Mouse (Mus musculus): ENCODE data around the gene Rnf34.

Gene Rnf34

GRCm38 (mm10) chr5:122900558-122901171 is 50.8 kb downstream of the Rnf34 start:
- no peak for DNase-seq

- DNase-seq: no peak
Observed at GRCm38 (mm10) chr5:122901179-122901578, 51.3 kb downstream of the Rnf34 start.

- DNase-seq: no peak
Observed at GRCm38 (mm10) chr5:122901666-122902065, 51.8 kb downstream of the Rnf34 start.

DNA sequence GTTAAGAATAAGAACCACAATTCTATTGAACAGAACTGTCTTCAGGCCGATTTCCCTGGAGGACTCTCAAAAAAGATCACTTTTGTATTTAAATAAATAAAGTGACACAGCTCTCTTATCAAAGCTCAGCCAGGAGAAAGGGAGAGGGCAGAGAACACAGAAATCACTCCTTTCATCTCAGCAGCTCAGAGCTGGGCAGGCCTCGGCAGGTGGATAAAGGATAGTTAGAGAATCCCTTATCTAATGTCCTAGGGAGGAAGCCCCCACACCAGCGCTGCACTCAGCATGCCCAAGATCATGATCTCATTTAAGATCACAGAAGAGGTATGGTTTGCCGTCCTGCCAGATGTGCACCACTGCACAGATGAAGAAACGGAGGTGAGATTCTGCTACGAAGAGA is 52.4 kb downstream of the Rnf34 start:
- no peak for DNase-seq

DNA sequence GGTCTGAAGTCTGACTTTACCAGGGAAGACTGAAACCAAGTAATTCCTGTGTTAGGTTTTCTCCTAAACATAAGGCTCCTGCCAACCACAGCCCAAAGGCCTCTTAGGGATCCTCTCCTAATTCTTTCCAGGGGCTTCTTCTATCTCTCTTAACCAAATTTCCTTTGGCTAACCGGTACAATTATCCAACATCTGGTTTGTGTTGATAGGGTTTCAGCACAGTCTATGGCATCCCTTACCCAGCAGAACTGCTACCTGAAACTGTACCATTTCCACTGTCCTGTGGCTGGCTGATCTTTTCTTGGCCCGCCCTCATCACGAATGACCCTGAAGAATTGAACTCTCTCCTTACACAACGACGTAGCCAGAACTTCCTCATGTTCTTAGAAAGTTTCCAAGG is 53.3 kb downstream of the Rnf34 start:
- DNase-seq: no peak

DNA sequence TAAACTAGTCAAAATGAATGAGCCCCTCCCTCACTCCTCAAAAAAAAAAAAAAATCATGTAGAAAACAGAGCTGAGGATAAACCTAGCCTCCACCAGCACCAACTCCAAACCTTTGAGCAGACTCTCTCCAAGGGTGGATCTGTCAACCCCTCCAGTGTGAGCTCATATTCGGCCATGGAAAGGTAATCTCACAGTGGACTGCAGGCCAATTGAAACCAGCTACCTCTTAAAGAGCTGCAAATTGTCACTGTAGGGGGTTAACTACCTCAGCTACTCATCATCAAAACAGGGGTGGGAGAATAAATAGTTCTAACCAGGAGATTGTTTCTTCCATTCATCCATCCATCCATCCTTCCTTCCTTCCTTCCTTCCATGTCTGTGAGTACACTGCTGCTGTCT is 57.3 kb downstream of the Rnf34 start:
- no peak for DNase-seq

- DNase-seq: no peak
Observed at GRCm38 (mm10) chr5:122908001-122908400, 58.2 kb downstream of the Rnf34 start.

DNA sequence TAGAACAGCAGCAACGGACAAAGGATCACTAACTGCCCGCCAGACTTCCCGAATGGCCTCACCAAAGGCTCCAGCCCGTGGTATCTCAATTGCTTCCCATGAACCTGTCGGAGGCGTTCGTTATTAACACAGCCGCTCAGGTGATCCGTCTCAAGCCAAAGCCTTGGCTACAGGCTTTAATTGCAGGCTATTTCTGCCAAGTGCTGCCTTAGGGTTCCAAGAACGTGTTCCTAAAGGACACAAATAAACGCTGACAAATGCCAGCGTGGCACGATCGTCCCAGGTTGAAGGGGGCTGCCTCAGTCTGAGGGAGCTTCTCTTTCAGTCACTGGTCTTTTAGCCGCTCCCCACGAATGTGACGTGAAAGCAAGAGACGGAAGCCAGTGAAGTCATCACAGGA is 59.6 kb downstream of the Rnf34 start:
- no peak for DNase-seq

- no peak for DNase-seq
Observed at GRCm38 (mm10) chr5:122912863-122913262, 63.0 kb downstream of the Rnf34 start.

GRCm38 (mm10) chr5:122916147-122916546 is 66.3 kb downstream of the Rnf34 start:
- no peak for DNase-seq

DNA sequence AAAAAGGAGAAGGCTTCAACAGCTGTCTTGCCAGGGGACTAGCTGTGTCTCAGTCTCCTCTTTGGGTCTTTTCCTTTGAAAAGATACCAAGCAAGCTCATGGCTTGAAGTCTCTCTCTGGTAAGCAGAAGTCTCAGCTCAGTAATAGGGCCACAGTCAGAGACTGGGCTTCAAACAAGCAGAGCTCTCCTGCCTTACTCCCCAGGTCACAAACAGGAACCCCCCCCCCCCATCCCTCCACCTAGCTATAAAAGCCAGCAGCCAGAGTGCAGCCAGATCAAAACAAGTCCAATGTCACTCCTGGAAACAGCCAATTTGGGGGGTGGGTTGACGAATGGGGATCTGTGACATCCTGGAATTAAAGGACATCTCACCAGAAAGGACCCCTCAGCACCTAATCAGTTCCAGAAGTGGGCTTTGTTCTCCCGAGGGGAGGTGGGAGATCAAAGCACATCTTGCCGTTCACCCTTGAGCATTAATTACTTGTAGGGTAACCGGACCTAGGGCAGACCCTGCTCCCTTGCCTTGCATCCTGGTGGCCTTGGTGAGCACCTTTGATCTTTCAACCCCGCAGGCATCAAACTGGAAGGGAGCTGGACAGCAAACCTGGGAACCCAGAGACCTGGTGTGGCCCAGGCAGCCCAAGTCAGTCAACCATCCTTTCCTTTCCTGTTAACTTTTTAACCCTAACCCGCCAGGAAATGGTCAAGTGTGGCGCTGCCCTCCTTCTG is 68.3 kb downstream of the Rnf34 start:
- no peak for DNase-seq

DNA sequence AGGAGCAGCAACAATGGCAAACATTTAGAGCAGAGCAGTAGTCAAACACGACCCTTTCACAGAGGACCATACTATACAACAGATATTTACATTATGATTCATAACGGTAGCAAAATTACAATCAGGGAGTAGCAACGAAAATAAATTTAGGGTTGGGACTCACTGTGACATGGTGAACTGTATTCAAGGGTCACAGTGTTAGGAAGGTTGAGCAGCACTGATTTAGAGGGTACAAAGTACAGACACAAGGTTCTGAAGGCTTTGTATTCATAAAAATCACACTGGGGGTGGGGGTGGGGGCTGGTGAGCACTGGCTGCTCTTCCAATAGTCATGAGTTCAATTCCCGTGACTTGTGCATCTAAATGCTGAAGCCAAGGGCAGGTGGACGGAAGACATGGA is 70.7 kb downstream of the Rnf34 start:
- DNase-seq: no peak
